Mouse (Mus musculus) Patski (cell line): ENCODE measurements around the gene Tnpo3. TPM values are rescaled to one million over a fixed set of nuclear protein-coding genes. Genes with fewer than 3 reads are reported as not detected.

Experiments
- ATAC-seq: fragments of 100-300 bp; one replicate; pipeline ENCODE4 v1.8.0; 2021
- CTCF ChIA-PET: fragments of 350-600 bp; sonication (Branson Sonifier 250); formaldehyde crosslinking; loops from one replicate; lab custom pipeline; 2022; ENCODE audit warnings: inconsistent platforms; lab: Charles Lee
- POLR2A ChIA-PET: fragments of 350-600 bp; sonication (Branson Sonifier 250); formaldehyde crosslinking; loops from one replicate; lab custom pipeline; 2022; ENCODE audit warnings: antibody characterized with exemption, inconsistent platforms; lab: Charles Lee
- DNase-seq: peaks from one replicate; pipeline ENCODE4 v3.0.0-alpha.2; 2011; ENCODE audit warnings: low read depth, low spot score
- H3K27me3 ChIP-seq: fragments of 371-371 bp; one replicate; pipeline ENCODE4 v1.5.1; 2021
- CTCF ChIP-seq: fragments of 100-300 bp; IDR thresholded peaks from one replicate; pipeline ENCODE4 v1.5.1; 2021
- in situ Hi-C: fragments of 300-500 bp; cut with MboI; formaldehyde crosslinking; loops from 3 replicates; pipeline ENCODE4 v1.11.1; 2018; ENCODE audit warnings: low pct_unique_long_range_greater_than_20kb, mixed read lengths
- polyA plus RNA-seq: library from polyadenylated mRNA; unstranded; gene quantifications from one replicate; pipeline ENCODE4 v1.2.3, GENCODE M21; 2021

The Tnpo3 gene
- polyA plus RNA-seq, 1 experiment from 2014 or later, result 72.2 TPM

GRCm38 (mm10) chr6:29529444-29529820, 80.3 kb downstream of the Tnpo3 start:
- peaks cover 6% of the 10 kb centered on the region for H3K27me3 ChIP-seq
- DNase-seq, result no peak
- POLR2A ChIA-PET, result interaction anchor here (0.7 kb wide), 1 partner anchor 659 kb away, joined by 5 read pairs; no protein-coding TSS in a partner anchor
- CTCF ChIA-PET, result interaction anchor here (1.3 to 1.8 kb wide), 2 partner anchors 9 to 14 kb away, joined by 5 read pairs; no protein-coding TSS in a partner anchor
- in situ Hi-C loops, result loop anchor here (5.0 kb wide), 1 partner anchor 93 kb away; no protein-coding TSS in a partner anchor
- no peak for TF ChIP-seq CTCF
- no peak for ATAC-seq

- no peak for TF ChIP-seq CTCF
- ATAC-seq (no peak), DNase-seq (no peak)
- ChIA-PET POLR2A (interaction anchor here (0.6 to 0.7 kb wide), 2 partner anchors 32 to 659 kb away, joined by 3 to 5 read pairs; no protein-coding TSS in a partner anchor), CTCF (interaction anchor here (1.3 to 1.8 kb wide), 2 partner anchors 10 to 14 kb away, joined by 5 read pairs; no protein-coding TSS in a partner anchor)
- in situ Hi-C loops, result loop anchor here (5.0 kb wide), 1 partner anchor 93 kb away; no protein-coding TSS in a partner anchor
- peaks cover 6% of the 10 kb centered on the region for H3K27me3 ChIP-seq
These were observed 80.9 kb downstream of the Tnpo3 start for GRCm38 (mm10) chr6:29528561-29529443.

- TF ChIP-seq CTCF, result no peak
- DNase-seq (no peak), ATAC-seq (no peak)
- H3K27me3 ChIP-seq, result peaks cover 6% of the 10 kb centered on the region
- ChIA-PET POLR2A (interaction anchor here (0.6 kb wide), 1 partner anchor 33 kb away, joined by 3 read pairs; no protein-coding TSS in a partner anchor), CTCF (no interaction called here)
- in situ Hi-C loops, result loop anchor here (5.0 kb wide), 1 partner anchor 94 kb away; no protein-coding TSS in a partner anchor
These were observed 81.6 kb downstream of the Tnpo3 start for GRCm38 (mm10) chr6:29528165-29528505.

GRCm38 (mm10) chr6:29527361-29528164, 82.1 kb downstream of the Tnpo3 start:
- H3K27me3 ChIP-seq, result peaks cover 6% of the 10 kb centered on the region
- ChIA-PET CTCF (no interaction called here), POLR2A (no interaction called here)
- DNase-seq (no peak), ATAC-seq (no peak)
- in situ Hi-C loops, result loop anchor here (5.0 kb wide), 1 partner anchor 95 kb away; no protein-coding TSS in a partner anchor
- TF ChIP-seq CTCF, result no peak

- ChIA-PET POLR2A (no interaction called here), CTCF (interaction anchor here (1.0 to 1.5 kb wide), 3 partner anchors 9 to 81 kb away, joined by 3 read pairs; no protein-coding TSS in a partner anchor)
- in situ Hi-C loops, result loop anchor here (5.0 kb wide), 1 partner anchor 96 kb away; no protein-coding TSS in a partner anchor
- no peak for DNase-seq
- no peak for TF ChIP-seq CTCF
- H3K27me3 ChIP-seq, result peaks cover 6% of the 10 kb centered on the region
- ATAC-seq, result no peak
These were observed 83.1 kb downstream of the Tnpo3 start, which contains the start of gene Irf5 for GRCm38 (mm10) chr6:29526281-29527251. Irf5 (plus strand) TSS chr6:29526625.

DNA sequence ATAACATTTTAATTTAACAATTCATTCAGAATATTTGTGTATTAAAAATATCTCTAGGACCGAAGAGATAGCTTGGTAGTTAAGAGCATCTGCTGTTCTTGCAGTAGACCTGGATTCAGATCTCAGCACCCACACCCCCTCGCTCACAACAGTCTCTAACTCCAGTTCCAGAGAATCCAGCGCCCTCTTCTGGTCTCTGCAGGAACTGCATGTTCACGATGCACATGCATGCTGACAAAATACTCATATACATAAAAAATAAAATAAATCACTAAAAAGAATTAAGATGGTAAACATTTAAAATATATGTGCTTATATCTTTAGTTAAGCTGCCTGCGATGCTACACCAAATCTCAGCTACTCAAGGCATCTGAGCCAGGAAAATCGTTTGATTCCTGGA, 84.4 kb downstream of the Tnpo3 start:
- TF ChIP-seq CTCF, result no peak
- ChIA-PET POLR2A (no interaction called here), CTCF (interaction anchor here (0.8 to 1.5 kb wide), 4 partner anchors 11 to 82 kb away, joined by 3 to 4 read pairs (median 3); no protein-coding TSS in a partner anchor)
- peaks cover 6% of the 10 kb centered on the region for H3K27me3 ChIP-seq
- no peak for DNase-seq
- no peak for ATAC-seq
- in situ Hi-C loops, result loop anchor here (5.0 kb wide), 1 partner anchor 97 kb away; no protein-coding TSS in a partner anchor

- in situ Hi-C loops, result no loop called here
- ChIA-PET CTCF (no interaction called here), POLR2A (no interaction called here)
- peaks cover 6% of the 10 kb centered on the region for H3K27me3 ChIP-seq
- no peak for TF ChIP-seq CTCF
- ATAC-seq (peak; percentile 17), DNase-seq (no peak)
These were observed 85.6 kb downstream of the Tnpo3 start for GRCm38 (mm10) chr6:29524034-29524489.

DNA sequence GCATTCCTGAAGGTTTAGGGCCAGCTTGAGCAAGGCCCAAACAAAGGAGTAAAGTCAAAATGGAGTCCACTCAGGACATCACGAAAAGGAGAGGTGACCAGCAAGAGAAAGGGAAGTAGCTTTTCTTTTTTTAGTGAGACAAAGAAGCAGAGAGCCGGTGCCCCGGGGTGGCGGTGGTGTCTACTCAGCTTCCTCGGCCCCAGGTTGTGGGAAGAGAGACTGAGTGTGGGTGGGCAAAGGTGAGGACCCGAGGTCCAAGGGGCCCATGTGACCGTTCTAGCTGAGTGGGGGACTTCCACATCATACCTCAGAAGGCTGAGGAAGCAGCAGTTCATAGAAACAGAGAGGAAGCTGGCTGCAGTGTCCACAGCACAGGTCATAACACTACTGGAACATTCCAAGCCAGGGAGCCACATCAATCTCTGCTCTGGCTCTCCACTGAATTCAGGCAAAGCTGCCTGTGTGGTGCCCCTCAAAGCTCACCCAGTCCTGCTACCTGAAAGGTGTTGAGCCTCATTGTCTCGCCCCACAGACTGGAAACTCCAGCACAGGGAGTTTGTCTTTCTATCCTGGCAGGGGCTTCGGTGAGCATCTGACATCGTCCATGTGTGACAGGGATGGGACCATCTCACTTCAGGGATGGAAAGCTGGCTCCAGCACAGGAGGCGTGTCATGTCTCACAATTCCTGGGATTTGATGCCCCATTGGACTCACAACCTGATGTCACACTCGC, 86.2 kb downstream of the Tnpo3 start:
- TF ChIP-seq CTCF, result no peak
- CTCF ChIA-PET, result interaction anchor here (1.5 kb wide), 1 partner anchor 12 kb away, joined by 6 read pairs; no protein-coding TSS in a partner anchor
- peaks cover 6% of the 10 kb centered on the region for H3K27me3 ChIP-seq
- POLR2A ChIA-PET, result no interaction called here
- ATAC-seq, result no peak
- DNase-seq, result no peak
- in situ Hi-C loops, result no loop called here
